Mouse (Mus musculus) bone marrow, adult 2 months (tissue): Measurements from ENCODE around the gene Mrpl14.

Source experiments
- CTCF ChIP-seq: fragments of 200-500 bp; IDR thresholded peaks from 2 replicates; pipeline ENCODE4 v1.5.1; 2011; ENCODE audit warnings: low read length, control low read depth; ENCODE audit not compliant: control insufficient read depth, insufficient read depth
- POLR2A ChIP-seq: fragments of 200-500 bp; IDR thresholded peaks from 2 replicates; pipeline ENCODE4 v1.6.1; 2011; ENCODE audit warnings: low read depth, mild to moderate bottlenecking, control low read depth, low read length, borderline replicate concordance; ENCODE audit not compliant: control insufficient read depth

DNA sequence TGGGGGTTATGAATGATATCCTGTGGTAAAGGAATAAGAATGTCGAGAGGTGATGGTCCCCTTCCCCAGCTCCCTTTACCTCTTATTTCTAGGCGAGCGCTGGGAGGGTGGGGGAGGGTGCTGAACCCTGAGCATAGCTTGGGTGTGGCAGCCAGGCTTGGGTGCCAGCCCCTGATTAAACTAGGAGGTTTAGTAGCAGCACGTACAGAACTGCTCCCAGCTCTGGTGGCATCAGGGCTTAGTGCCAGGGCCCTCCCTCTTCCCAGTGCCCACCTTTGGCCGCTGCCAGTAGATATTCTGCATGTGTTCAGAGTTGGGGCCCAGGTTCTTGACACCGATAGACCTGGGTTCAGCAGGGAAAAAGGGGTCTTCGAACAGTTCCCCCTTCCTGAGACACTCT, 32.9 kb upstream of the Mrpl14 start:
- TF ChIP-seq CTCF (no peak), POLR2A (no peak)
